Mouse (Mus musculus): ENCODE results near the gene Nucb1. TPM values are rescaled to one million over a fixed set of nuclear protein-coding genes. Genes with fewer than 3 reads are reported as not detected.
A peak's percentile ranks its signal among the peaks of the same experiment; 100 is the strongest.
"Not testable (repeated sequence)": the region's sequence is repeated elsewhere in the genome, so short reads cannot be mapped to it uniquely, and the experiment has no call there.

Nucb1 gene
- polyA plus RNA-seq, 1 experiment from 2014 or later: 110 TPM

DNA sequence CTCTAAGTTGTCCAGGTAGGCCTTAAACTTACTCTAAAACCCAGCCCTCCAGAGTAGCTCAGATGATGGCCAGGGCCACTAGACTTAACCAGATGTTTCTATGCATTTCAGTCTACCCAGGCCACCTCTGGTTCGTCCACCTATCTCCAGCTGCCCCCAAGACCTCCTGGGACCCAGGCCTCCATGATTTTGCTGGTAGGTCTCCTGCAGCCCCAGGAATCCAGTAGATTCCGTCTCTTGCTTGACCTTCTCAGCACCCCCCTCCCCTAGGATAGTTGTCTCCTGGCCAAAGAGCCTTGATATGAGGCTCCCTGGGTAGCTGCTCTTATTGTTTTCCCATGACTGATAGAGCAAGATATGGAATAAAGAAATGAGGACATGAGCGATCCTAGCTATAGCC, 28.9 kb upstream of the Nucb1 start:
- no peaks in the 10 kb centered on the region for H3K9me3 ChIP-seq (replicated peaks)
- H3K4me2 ChIP-seq: no peak overlapping the region
- peak; percentile 14; the same call in 1 of the 2 replicates for ATAC-seq (ENCODE audit: low read depth)
- no peak for DNase-seq
- no peak overlapping the region for H3K27ac ChIP-seq
- peaks cover 7% of the 10 kb centered on the region for H3K4me1 ChIP-seq (replicated peaks)
- WGBS (ENCODE audit: insufficient replicate concordance): 64% methylated on average over 3 of the region's 3 CpGs
- H3K27me3 ChIP-seq: peaks cover 15% of the 10 kb centered on the region
- no peak overlapping the region for H3K9ac ChIP-seq
- H3K4me3 ChIP-seq (replicated peaks): no peak overlapping the region
- no peaks in the 10 kb centered on the region for H3K36me3 ChIP-seq

DNA sequence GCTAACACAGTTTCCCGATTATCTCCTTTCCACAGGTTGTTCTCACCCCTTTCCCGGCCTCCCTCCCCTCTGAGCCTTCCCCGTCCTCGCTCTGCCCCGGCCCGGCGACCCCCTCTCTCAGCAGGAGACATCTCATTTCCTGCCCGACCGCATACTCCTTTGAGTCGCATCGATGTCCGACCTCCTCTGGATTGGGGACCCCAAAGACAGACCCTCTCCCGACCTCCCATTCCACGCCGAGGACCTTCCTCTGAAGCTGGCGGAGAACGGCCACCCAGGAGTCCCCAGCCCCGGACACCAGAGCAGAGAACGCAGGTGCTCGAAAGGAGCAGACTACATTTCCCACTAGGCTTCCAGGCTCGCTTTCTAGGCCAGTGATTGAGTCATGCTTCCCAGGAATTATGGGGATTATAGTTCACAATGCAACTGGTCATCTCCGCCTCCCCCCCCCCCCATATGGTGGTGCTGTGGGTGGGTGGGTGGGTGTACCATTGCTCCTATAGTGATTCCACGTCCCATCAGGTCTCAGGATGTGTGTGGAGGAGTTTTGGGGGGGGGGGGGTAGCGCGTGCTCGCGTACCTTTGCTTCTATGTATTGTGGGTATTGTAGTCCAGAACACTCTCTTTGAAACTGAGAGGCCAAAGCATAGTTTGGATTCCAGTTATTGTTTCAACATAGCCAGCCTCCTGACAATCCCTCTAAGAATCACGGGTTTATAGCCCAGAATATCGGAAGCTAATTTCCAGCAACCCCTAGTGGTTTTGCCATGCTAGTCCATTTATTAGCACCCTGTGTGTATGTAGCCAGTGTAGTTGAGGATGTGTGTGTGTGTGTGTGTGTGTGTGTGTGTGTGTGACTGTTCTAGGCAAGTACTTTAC, 28.2 kb upstream of the Nucb1 start:
- Histone ChIP-seq H3K4me2 (peak overlapping the region; percentile 61), H3K27ac (no peak overlapping the region), H3K36me3 (no peaks in the 10 kb centered on the region), H3K9ac (peak overlapping the region; percentile 47), H3K27me3 (peaks cover 14% of the 10 kb centered on the region), H3K9me3 (replicated peaks) (no peaks in the 10 kb centered on the region), H3K4me1 (replicated peaks) (peaks cover 7% of the 10 kb centered on the region), H3K4me3 (replicated peaks) (peak overlapping the region; percentile 46)
- peak; percentile 28; the same call in 1 of the 2 replicates for ATAC-seq (ENCODE audit: low read depth)
- DNase-seq: no peak
- 7% methylated on average over 27 of the region's 29 CpGs for WGBS (ENCODE audit: insufficient replicate concordance)

DNA sequence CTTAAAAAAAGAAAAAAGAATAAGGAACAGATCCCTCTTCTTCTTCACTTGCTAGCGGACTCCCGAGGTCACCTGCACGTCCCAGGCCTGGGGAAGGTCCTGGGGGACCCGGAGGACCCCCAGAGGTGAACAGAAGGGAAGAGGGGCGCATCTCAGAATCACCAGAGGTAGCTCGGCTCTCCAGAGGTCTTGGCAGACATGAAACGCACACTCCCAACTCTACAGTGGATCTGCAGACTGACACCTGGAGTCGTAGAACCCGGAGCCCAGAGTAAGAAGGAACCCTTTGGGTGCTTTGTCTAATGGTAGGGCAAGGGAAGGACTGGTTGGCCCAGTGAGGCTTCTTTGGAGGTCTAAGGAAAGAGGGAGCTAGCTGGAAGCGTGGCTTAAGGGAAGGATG, 27.4 kb upstream of the Nucb1 start:
- H3K27ac ChIP-seq: no peak overlapping the region
- no peak for DNase-seq
- no peaks in the 10 kb centered on the region for H3K9me3 ChIP-seq (replicated peaks)
- H3K9ac ChIP-seq: no peak overlapping the region
- H3K4me3 ChIP-seq (replicated peaks): peak overlapping the region; percentile 46
- peak overlapping the region; percentile 61 for H3K4me2 ChIP-seq
- peaks cover 7% of the 10 kb centered on the region for H3K4me1 ChIP-seq (replicated peaks)
- H3K36me3 ChIP-seq: no peaks in the 10 kb centered on the region
- no peak for ATAC-seq (ENCODE audit: low read depth)
- WGBS (ENCODE audit: insufficient replicate concordance): 75% methylated on average over 10 of the region's 10 CpGs
- peaks cover 15% of the 10 kb centered on the region for H3K27me3 ChIP-seq

DNA sequence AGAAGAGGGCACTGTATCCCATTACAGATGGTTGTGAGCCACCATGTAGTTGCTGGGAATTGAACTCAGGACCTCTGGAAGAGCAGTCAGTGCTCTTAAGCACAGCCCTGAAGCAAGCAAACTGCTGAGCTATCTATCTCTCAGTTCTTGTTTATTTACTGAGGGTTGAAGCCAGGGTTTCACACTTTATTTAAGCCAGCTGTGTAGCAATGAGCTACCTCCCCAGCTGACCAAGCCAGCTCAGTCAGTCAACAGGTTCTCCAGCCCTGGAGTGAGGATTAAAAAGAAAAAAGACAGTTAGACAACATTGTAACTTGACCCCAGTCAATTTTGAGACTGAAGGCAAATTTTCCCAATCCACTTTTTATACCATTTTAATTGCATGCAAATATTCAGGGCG, 25.5 kb upstream of the Nucb1 start:
- Histone ChIP-seq H3K4me3 (replicated peaks) (no peak overlapping the region), H3K36me3 (no peaks in the 10 kb centered on the region), H3K4me1 (replicated peaks) (peaks cover 7% of the 10 kb centered on the region), H3K9me3 (replicated peaks) (no peaks in the 10 kb centered on the region), H3K4me2 (no peak overlapping the region), H3K27me3 (peaks cover 15% of the 10 kb centered on the region), H3K27ac (no peak overlapping the region), H3K9ac (no peak overlapping the region)
- DNase-seq (no peak), ATAC-seq (ENCODE audit: low read depth) (no peak)
- WGBS (ENCODE audit: insufficient replicate concordance): 65% methylated on average over 1 of the region's 1 CpGs

DNA sequence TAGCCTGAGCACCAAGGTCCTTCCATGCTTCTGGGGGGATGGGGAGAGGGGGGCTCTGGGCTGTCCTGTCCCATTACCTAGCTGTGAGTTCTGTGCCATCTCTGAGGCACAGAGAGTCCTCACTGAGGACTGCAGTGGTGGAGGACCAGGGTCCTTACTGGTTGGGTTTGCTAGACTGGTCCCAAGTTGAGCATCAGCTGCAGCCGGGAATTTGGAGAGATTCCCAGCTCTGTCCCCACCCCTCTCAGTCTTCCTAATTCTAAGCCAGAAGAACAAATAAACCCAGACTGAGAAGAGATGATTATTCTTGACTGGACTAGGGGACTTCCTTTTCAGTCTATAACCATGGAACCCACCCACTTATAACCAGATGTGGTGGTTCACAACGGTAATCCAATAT, 20.4 kb upstream of the Nucb1 start:
- Histone ChIP-seq H3K4me2 (no peak overlapping the region), H3K4me1 (replicated peaks) (peaks cover 28% of the 10 kb centered on the region), H3K9ac (no peak overlapping the region), H3K27ac (no peak overlapping the region), H3K4me3 (replicated peaks) (no peak overlapping the region), H3K36me3 (no peaks in the 10 kb centered on the region), H3K9me3 (replicated peaks) (no peaks in the 10 kb centered on the region), H3K27me3 (0 out of 2 replicates have a peak, but pooled peaks cover 4% of the 10 kb centered on the region)
- ATAC-seq (ENCODE audit: low read depth): no peak
- 68% methylated on average over 2 of the region's 2 CpGs for WGBS (ENCODE audit: insufficient replicate concordance)
- DNase-seq: no peak

DNA sequence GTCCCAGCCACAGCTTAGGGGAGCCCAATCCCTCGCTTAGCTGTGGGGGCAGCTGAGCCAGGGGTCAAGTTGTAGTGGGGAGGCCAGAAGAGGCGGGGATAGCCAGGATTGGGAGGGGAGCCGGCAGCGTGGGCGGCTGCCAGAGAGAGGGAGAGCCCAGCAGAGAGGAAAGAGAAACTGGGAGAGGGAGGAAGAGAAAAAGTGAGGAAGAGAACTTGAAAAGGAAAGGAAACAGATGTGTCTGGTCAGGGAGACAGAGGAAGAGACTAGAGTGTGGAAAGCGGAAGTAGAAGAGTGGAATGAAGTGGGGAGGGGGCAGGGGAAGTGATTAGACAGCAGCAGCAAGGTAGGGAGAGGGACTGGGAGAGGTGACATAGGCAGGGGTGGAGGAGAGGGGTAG, 19.3 kb upstream of the Nucb1 start:
- Histone ChIP-seq H3K4me3 (replicated peaks) (no peak overlapping the region), H3K36me3 (peaks cover 3% of the 10 kb centered on the region), H3K27ac (peak overlapping the region; percentile 34; the same call in 1 of the 2 replicates), H3K4me1 (replicated peaks) (peaks cover 36% of the 10 kb centered on the region), H3K9ac (peak overlapping the region; percentile 10; the same call in 1 of the 2 replicates), H3K27me3 (0 out of 2 replicates have a peak, but pooled peaks cover 4% of the 10 kb centered on the region), H3K4me2 (peak overlapping the region; percentile 24; the same call in 1 of the 2 replicates), H3K9me3 (replicated peaks) (no peaks in the 10 kb centered on the region)
- ATAC-seq (ENCODE audit: low read depth): no peak
- no peak for DNase-seq
- 5% methylated on average over 6 of the region's 6 CpGs for WGBS (ENCODE audit: insufficient replicate concordance)

DNA sequence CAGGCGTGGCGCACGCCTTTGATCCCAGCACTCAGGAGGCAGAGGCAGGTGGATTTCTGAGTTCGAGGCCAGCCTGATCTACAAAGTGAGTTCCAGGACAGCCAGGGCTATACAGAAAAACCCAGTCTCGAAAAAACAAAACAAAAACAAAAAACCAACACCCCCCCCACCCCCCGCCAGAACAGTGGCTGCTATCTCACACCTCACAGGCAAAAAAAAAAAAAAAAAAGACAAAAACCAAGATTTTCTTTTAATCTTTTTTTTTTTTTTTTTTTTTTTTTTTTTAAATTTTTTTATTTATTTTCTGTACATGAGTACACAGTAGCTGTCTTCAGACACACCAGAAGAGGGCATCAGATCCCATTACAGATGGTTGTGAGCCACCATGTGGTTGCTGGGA, 17.0 kb upstream of the Nucb1 start:
- peak overlapping the region; percentile 99 for H3K27ac ChIP-seq
- H3K4me2 ChIP-seq: peak overlapping the region; percentile 80
- H3K9me3 ChIP-seq (replicated peaks); DNase-seq; ATAC-seq (ENCODE audit: low read depth); H3K27me3 ChIP-seq: not testable (repeated sequence)
- peak overlapping the region; percentile 99 for H3K4me3 ChIP-seq (replicated peaks)
- H3K36me3 ChIP-seq: peaks cover 25% of the 10 kb centered on the region
- peak overlapping the region; percentile 100 for H3K9ac ChIP-seq
- WGBS (ENCODE audit: insufficient replicate concordance): 67% methylated on average over 6 of the region's 6 CpGs
- H3K4me1 ChIP-seq (replicated peaks): peaks cover 54% of the 10 kb centered on the region

DNA sequence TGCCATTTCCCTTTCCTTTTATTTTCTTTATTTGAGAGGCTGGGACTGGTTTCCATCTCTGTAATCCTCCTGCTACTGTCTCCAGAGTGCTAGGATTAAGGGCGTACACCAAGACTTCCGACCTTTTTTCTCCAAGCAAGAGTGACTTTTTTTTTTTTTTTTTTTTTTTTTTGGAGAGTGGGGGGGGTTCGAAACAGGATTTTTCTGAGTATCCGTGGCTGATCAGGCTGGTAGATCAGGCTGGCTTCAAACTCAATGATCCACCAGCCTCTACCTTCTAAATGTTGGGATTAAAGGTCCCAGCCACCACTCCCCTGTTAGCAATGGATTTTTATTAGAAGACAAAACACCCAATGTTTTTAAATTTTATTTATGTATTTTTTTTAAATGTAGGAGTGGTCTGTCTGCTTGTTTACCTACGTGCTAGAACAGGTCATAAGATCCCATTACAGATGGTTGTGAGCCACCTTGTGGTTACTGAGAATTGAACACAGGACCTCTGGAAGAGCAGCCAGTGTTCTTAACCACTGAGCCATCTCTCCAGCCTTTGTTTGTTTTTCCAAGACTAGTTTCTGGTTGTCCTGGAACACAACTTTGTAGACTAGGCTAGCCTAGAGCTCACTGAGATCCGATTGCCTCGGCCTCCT, 16.4 kb upstream of the Nucb1 start:
- Histone ChIP-seq H3K27ac (peak overlapping the region; percentile 99), H3K9ac (peak overlapping the region; percentile 100), H3K4me3 (replicated peaks) (peak overlapping the region; percentile 99), H3K9me3 (replicated peaks) (no peaks in the 10 kb centered on the region), H3K4me1 (replicated peaks) (peaks cover 60% of the 10 kb centered on the region), H3K27me3 (no peaks in the 10 kb centered on the region), H3K36me3 (peaks cover 31% of the 10 kb centered on the region), H3K4me2 (peak overlapping the region; percentile 80)
- WGBS (ENCODE audit: insufficient replicate concordance): 16% methylated on average over 7 of the region's 7 CpGs
- DNase-seq (peak; percentile 46), ATAC-seq (ENCODE audit: low read depth) (no peak)

DNA sequence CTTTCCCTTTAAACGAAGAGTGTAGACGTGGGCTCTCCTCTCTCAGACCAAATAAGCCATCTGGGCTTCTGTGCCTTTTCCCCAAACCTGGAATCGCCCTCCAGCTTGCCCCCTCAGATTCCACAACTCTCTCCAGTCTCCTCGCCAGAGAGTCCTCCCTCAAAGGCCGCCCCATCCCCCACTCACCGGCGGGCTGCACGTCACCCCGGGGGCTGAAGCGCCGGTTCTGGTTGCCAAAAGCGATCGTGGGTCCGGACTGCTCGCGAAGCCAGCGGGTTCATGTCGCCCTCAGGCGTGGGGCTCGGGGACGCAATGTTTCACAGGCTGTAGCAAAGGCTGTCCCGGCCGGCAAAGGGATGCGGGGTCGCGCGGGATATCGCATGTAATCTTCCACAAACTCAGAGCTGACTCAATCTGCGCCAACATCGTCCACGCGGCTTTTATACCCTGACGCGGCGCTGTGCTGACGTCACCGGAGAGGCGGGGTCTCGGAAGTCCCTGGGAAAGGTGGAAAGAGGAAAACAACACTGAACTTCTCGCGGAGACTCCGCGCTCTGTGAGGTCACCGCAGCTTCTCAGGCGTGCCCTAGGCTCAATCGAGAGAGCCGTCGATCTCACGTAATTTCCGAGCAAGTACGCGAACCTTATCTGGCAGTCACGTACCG, 15.7 kb upstream of the Nucb1 start, which contains the start of the genes Ppp1r15a and Plekha4:
TSS of gene Ppp1r15a (minus strand) at position 460 of the 665 bp plus-strand sequence.
TSS of gene Plekha4 (plus strand) at position 522 of the 665 bp plus-strand sequence.
- Histone ChIP-seq H3K4me1 (replicated peaks) (peaks cover 66% of the 10 kb centered on the region), H3K9ac (peak within 1 kb of the TSS; percentile 100), H3K27me3 (no peaks in the 10 kb centered on the region), H3K4me3 (replicated peaks) (peak within 1 kb of the TSS; percentile 99), H3K4me2 (peak within 1 kb of the TSS; percentile 80), H3K36me3 (peaks cover 35% of the 10 kb centered on the region), H3K27ac (peak within 1 kb of the TSS; percentile 99), H3K9me3 (replicated peaks) (no peaks in the 10 kb centered on the region)
- ATAC-seq (ENCODE audit: low read depth): peak; percentile 68
- under 1% methylated on average over 54 of the region's 54 CpGs for WGBS (ENCODE audit: insufficient replicate concordance)
- DNase-seq: peak; percentile 94

DNA sequence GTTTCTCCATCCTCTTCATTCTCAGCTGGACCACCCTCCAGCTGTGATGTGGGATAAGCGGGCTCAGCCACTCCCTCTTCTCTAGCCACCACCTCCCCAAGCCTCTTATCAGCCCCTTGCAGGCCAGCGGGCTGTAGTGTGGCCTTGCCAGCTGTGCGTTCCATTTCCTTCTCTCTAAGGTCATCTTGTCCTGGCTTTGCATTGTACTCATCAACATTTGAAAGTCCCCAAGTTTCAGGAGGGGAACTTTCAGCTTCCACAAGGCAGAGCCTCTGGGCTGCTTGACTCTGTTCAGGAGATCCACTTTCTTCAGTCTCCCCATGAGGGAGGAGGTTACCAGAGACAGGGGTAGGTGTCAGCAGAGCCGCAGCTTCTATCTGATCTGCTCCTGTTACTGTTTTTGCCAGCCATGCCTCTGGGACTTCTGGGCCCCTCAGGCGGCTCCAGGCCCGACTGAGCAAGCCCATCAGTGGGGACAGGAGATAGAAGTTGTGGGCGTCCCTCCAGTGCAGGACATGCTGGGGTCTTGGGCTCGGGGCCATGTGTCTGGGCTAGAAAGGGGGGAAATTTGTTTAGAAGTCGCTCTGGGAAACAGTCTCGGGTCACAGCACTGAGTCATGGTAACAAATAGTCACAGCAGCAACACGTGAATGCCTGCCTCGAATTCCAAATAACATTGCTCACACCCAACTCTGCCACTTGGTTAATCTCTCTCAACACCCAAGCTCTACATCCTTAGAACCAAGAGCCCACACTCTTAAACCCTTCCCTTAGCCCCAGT, 14.8 kb upstream of the Nucb1 start:
- Histone ChIP-seq H3K9me3 (replicated peaks) (no peaks in the 10 kb centered on the region), H3K27me3 (no peaks in the 10 kb centered on the region), H3K27ac (peak overlapping the region; percentile 99), H3K36me3 (peaks cover 40% of the 10 kb centered on the region), H3K4me1 (replicated peaks) (peaks cover 67% of the 10 kb centered on the region), H3K9ac (peak overlapping the region; percentile 100), H3K4me3 (replicated peaks) (peak overlapping the region; percentile 99), H3K4me2 (peak overlapping the region; percentile 80)
- ATAC-seq (ENCODE audit: low read depth) (peak; percentile 86), DNase-seq (peak; percentile 92)
- 4% methylated on average over 12 of the region's 12 CpGs for WGBS (ENCODE audit: insufficient replicate concordance)
